Mouse (Mus musculus) mesoderm, embryonic 11.5 days (tissue): ENCODE measurements at regions not wholly inside any gene's neighbourhood (a gene's known extent, or its start where the extent isn't known, plus 50 kb on each side); places are given as distances from the start of the nearest gene placed in this dataset.

Experiments used
- DNase-seq: peaks from one replicate; pipeline ENCODE4 v3.0.0-alpha.2; 2012; ENCODE audit warnings: low read depth, low spot score

GRCm38 (mm10) chr2:113959025-113959767 is 54.2 kb downstream of the Gjd2 start:
- no peak for DNase-seq

- DNase-seq = no peak
Measured at GRCm38 (mm10) chr2:113952480-113952879, 60.9 kb downstream of the Gjd2 start.

- DNase-seq = no peak
Measured at GRCm38 (mm10) chr2:113949296-113949990, 64.0 kb downstream of the Gjd2 start.

GRCm38 (mm10) chr2:113931689-113932088 is 81.7 kb downstream of the Gjd2 start:
- DNase-seq = no peak

- no peak for DNase-seq
Measured at GRCm38 (mm10) chr2:113930948-113931347, 82.5 kb downstream of the Gjd2 start.

- no peak for DNase-seq
Measured at GRCm38 (mm10) chr2:113929650-113930049, 81.2 kb upstream of the Arhgap11a start.

- DNase-seq = no peak
Measured at GRCm38 (mm10) chr2:113924138-113924537, 75.7 kb upstream of the Arhgap11a start.

GRCm38 (mm10) chr2:113918913-113919312 is 70.5 kb upstream of the Arhgap11a start:
- DNase-seq = no peak

- DNase-seq = no peak
Measured at GRCm38 (mm10) chr2:113914248-113914647, 65.8 kb upstream of the Arhgap11a start.

- no peak for DNase-seq
Measured at GRCm38 (mm10) chr2:113911188-113911587, 62.7 kb upstream of the Arhgap11a start.

- no peak for DNase-seq
Measured at GRCm38 (mm10) chr2:113909502-113909901, 61.0 kb upstream of the Arhgap11a start.

- DNase-seq = no peak
Measured at GRCm38 (mm10) chr2:113908636-113909035, 60.2 kb upstream of the Arhgap11a start.

- no peak for DNase-seq
Measured at GRCm38 (mm10) chr2:113904414-113904813, 56.0 kb upstream of the Arhgap11a start.

GRCm38 (mm10) chr2:113903865-113904264 is 55.4 kb upstream of the Arhgap11a start:
- no peak for DNase-seq

- DNase-seq = peak; percentile 36
Measured at GRCm38 (mm10) chr2:113903006-113903545, 54.6 kb upstream of the Arhgap11a start.

GRCm38 (mm10) chr2:113902406-113902805 is 53.9 kb upstream of the Arhgap11a start:
- DNase-seq = no peak

- DNase-seq = no peak
Measured at GRCm38 (mm10) chr2:113900496-113900895, 52.0 kb upstream of the Arhgap11a start.

GRCm38 (mm10) chr2:113898747-113899146 is 50.3 kb upstream of the Arhgap11a start:
- DNase-seq = no peak
